Mouse (Mus musculus) neural tube, embryonic 15.5 days (tissue): ENCODE measurements at regions not wholly inside any gene's neighbourhood (a gene's known extent, or its start where the extent isn't known, plus 50 kb on each side); places are given as distances from the start of the nearest gene placed in this dataset.

Experiments used
- ATAC-seq: fragments of 200-750 bp; cut with Nextera tagmentation; 2 replicates; pipeline ENCODE4 v1.8.0; 2017; ENCODE audit warnings: mild to moderate bottlenecking, moderate TSS enrichment, moderate library complexity; ENCODE audit not compliant: low FRiP score
- H3K27ac ChIP-seq: fragments of 300-500 bp; sonication (generic); replicated peaks from 2 replicates; pipeline ENCODE4 v1.5.1; 2015; ENCODE audit warnings: mild to moderate bottlenecking, inconsistent platforms
- H3K27me3 ChIP-seq: fragments of 300-500 bp; sonication (generic); replicated peaks from 2 replicates; pipeline ENCODE4 v1.6.1; 2015; ENCODE audit warnings: inconsistent platforms
- H3K36me3 ChIP-seq: fragments of 300-500 bp; sonication (generic); 2 replicates; pipeline ENCODE4 v1.6.1; 2015; ENCODE audit warnings: inconsistent platforms
- H3K4me1 ChIP-seq: fragments of 300-500 bp; sonication (generic); 2 replicates; pipeline ENCODE4 v1.6.1; 2015; ENCODE audit warnings: inconsistent platforms
- H3K4me2 ChIP-seq: fragments of 300-500 bp; sonication (generic); 2 replicates; pipeline ENCODE4 v1.6.1; 2015; ENCODE audit warnings: inconsistent platforms, mild to moderate bottlenecking, moderate library complexity
- H3K4me3 ChIP-seq: fragments of 300-500 bp; sonication (generic); replicated peaks from 2 replicates; pipeline ENCODE4 v1.5.1; 2015; ENCODE audit warnings: mild to moderate bottlenecking, inconsistent platforms
- H3K9ac ChIP-seq: fragments of 300-500 bp; sonication (generic); replicated peaks from 2 replicates; pipeline ENCODE4 v1.6.1; 2015; ENCODE audit warnings: mild to moderate bottlenecking, inconsistent platforms
- H3K9me3 ChIP-seq: fragments of 300-500 bp; sonication (generic); replicated peaks from 2 replicates; pipeline ENCODE4 v1.6.1; 2016; ENCODE audit warnings: inconsistent platforms
- WGBS: fragments of 180-500 bp; shearing (Covaris S2); methylation state at CpG from one replicate; pipeline ENCODE4 v1.1.7; 2015; ENCODE audit warnings: mixed read lengths; 5-methylcytosine and 5-hydroxymethylcytosine counted together

DNA sequence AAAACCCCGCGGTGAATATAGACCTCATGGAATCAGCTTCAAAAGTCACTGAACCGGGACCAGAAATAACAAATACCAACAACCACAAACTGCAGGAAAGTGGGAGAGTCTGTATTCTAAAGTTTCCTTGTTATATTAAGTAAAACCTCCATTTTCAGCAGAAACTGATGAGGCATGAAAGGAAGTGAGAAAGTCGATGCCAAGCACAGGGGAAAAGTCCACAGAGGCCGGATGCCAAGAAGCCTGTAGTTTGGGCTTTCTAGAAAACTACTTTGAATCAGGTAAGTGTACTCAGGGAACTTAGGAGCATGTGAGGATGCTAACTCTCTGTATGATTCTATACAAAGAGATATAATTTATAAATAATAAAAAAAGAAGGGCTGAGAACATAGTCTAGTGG, 154.8 kb downstream of the Kcnrg start:
- no peaks in the 10 kb centered on the region for H3K9me3 ChIP-seq
- H3K4me2 ChIP-seq, result no peak overlapping the region
- 84% methylated on average over 5 of the region's 5 CpGs for WGBS
- H3K9ac ChIP-seq, result no peak overlapping the region
- no peaks in the 10 kb centered on the region for H3K27me3 ChIP-seq
- no peak for ATAC-seq
- H3K4me3 ChIP-seq, result no peak overlapping the region
- peaks cover 6% of the 10 kb centered on the region for H3K4me1 ChIP-seq
- H3K27ac ChIP-seq, result no peak overlapping the region
- no peaks in the 10 kb centered on the region for H3K36me3 ChIP-seq

DNA sequence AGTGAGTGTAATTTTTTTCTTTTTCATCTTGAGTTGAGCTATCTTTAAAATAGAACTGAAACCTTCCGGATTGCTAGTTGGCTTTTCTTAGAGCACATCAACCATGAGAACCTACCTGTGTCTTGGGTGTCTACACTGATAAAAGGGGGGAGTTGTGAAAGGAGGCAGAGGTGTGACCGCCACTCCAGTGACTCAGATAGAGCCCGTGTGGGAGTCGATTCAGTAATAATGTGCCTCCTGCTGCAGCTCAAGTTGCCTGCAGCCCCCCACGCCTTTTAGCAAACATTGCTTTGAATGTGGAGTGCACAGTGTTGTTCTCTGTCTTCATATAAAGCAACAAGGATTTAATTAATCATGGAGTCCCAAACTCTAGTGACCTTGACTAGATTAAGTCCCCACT, 162.6 kb downstream of the Kcnrg start:
- no peak overlapping the region for H3K27ac ChIP-seq
- peaks cover 9% of the 10 kb centered on the region for H3K4me1 ChIP-seq
- 73% methylated on average over 5 of the region's 5 CpGs for WGBS
- no peaks in the 10 kb centered on the region for H3K9me3 ChIP-seq
- H3K36me3 ChIP-seq, result no peaks in the 10 kb centered on the region
- no peak overlapping the region for H3K9ac ChIP-seq
- no peak for ATAC-seq
- no peak overlapping the region for H3K4me3 ChIP-seq
- no peaks in the 10 kb centered on the region for H3K27me3 ChIP-seq
- no peak overlapping the region for H3K4me2 ChIP-seq

DNA sequence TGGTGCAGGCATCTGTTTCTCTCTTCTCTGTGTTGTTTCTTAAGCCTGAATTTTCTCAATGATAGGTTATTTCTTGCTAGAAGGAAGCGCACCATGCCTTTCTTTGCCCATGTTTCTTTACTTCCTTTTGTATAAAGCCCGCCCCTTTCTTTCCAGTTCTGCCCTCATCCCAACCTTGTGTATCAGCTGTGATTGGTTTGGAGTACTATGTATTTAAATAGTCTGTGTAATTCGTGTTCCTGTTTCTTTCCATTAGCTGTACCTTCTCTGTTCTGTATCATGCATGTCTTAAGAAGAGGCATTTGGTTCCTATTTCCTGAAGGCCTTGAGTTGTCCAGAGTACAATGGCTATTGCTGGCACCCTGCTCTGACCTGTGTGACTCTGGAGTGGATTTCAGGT, 166.9 kb downstream of the Kcnrg start:
- 88% methylated on average over 3 of the region's 3 CpGs for WGBS
- H3K9ac ChIP-seq, result no peak overlapping the region
- H3K4me1 ChIP-seq, result no peaks in the 10 kb centered on the region
- ATAC-seq, result no peak
- H3K36me3 ChIP-seq, result no peaks in the 10 kb centered on the region
- H3K9me3 ChIP-seq, result no peaks in the 10 kb centered on the region
- H3K27ac ChIP-seq, result no peak overlapping the region
- no peak overlapping the region for H3K4me2 ChIP-seq
- no peaks in the 10 kb centered on the region for H3K27me3 ChIP-seq
- no peak overlapping the region for H3K4me3 ChIP-seq

DNA sequence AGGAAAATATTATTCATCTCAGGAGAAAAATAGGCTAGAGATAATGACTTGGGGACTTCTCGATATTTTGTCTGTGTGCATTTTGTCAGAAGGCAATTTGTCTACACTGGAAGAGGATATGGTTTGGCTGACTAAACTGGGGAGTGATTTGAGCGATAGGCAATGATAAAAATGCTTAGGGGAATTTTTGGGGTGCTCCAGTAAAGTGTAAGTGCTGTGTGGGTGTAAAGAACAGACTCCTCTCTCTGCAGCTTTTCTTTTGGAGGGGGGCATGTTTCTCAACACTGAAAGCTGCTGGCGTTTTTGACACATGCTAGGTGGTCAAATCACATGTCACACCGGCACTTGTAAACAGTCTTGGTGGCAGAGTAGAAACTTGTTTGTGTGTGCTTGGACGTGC, 171.4 kb downstream of the Kcnrg start:
- Histone ChIP-seq H3K4me1 (no peaks in the 10 kb centered on the region), H3K36me3 (no peaks in the 10 kb centered on the region), H3K4me2 (no peak overlapping the region), H3K27me3 (no peaks in the 10 kb centered on the region), H3K4me3 (no peak overlapping the region), H3K9me3 (no peaks in the 10 kb centered on the region), H3K27ac (no peak overlapping the region), H3K9ac (no peak overlapping the region)
- WGBS, result 86% methylated on average over 5 of the region's 5 CpGs
- no peak for ATAC-seq

DNA sequence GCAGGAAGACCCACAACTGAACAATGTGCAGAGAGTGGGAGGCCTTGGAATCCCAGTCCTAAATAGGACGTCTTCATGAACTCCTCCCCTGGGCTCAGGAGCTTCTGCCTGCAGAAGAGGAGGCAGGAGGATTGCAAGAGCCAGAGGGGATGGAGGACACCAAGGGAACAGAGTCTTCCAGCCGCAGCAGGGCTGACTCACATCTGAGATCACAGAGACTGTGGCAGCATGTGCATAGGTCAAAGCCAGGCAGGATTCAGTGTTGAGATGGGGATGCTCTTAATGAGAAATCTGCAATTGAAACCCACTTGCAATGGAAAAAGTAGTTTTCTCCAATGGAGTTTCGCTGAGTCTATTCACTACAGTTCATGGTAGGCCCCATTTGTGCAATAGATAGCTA, 175.9 kb downstream of the Kcnrg start:
- Histone ChIP-seq H3K4me2 (no peak overlapping the region), H3K9me3 (no peaks in the 10 kb centered on the region), H3K4me1 (no peaks in the 10 kb centered on the region), H3K4me3 (no peak overlapping the region), H3K36me3 (no peaks in the 10 kb centered on the region), H3K9ac (no peak overlapping the region), H3K27ac (no peak overlapping the region), H3K27me3 (no peaks in the 10 kb centered on the region)
- 90% methylated on average over 3 of the region's 3 CpGs for WGBS
- ATAC-seq, result no peak

DNA sequence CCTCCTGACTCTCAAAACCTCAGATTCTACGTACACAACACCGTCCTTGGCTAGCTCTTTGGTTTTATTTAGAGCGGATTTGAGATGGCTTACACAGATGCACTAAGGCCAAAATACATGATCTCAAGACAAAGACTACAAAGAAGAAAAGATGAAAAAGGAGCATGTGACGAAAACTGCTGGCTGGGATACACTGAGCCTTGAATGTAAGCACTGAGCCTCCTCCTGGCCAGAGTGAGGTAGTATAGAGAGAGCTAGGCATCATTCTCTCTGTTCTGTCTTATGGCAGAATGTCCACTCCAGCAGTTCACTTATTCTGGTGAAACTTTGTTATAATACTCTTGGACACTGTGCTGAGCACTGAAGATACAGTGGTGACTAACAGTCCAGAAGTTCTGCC, 177.4 kb downstream of the Kcnrg start:
- Histone ChIP-seq H3K36me3 (no peaks in the 10 kb centered on the region), H3K9ac (no peak overlapping the region), H3K9me3 (no peaks in the 10 kb centered on the region), H3K4me1 (no peaks in the 10 kb centered on the region), H3K4me2 (no peak overlapping the region), H3K4me3 (no peak overlapping the region), H3K27ac (no peak overlapping the region), H3K27me3 (no peaks in the 10 kb centered on the region)
- 84% methylated on average over 4 of the region's 4 CpGs for WGBS
- no peak for ATAC-seq

DNA sequence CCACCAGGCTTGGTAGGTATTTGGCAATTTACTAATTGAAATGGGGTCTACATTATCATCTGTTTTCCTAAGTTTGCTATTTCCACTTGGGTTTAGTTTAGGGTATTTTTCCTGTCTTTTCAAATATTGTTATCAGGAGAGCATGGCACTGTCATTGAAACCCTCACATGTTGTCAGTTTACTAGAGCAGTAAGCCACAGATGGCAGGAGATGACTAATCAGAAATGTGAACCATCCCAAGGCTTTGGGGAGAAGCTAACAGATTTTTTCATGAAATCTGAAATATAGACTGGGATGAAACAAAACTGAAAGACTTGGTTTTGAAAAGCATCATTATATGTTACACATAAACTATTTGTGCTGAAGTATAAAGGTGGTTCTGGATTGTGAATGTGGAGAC, 178.8 kb downstream of the Kcnrg start:
- no peaks in the 10 kb centered on the region for H3K9me3 ChIP-seq
- no peak for ATAC-seq
- H3K4me3 ChIP-seq, result no peak overlapping the region
- no peak overlapping the region for H3K4me2 ChIP-seq
- no peak overlapping the region for H3K9ac ChIP-seq
- H3K27me3 ChIP-seq, result no peaks in the 10 kb centered on the region
- no peaks in the 10 kb centered on the region for H3K36me3 ChIP-seq
- no peaks in the 10 kb centered on the region for H3K4me1 ChIP-seq
- no peak overlapping the region for H3K27ac ChIP-seq

DNA sequence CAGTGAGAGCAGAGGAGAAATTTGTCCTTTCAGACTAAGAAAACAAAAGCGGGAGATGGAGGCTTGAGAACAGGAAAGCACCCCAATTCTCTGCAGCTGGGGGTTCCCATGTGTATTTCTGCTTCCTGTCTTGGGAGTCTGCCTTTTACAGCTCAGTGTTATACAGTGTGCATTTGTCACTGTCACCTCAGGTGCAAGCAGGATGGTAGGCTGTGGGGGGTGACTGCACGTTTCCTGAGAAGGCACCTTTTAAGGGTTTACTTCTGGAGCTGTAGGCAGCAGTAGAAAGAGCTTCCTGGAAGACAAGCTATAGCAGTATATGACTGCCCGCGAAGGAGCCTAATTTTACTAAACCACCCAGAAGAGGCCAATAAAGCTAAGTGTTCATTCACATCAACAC, 180.5 kb downstream of the Kcnrg start:
- WGBS, result 71% methylated on average over 4 of the region's 4 CpGs
- ATAC-seq, result no peak
- Histone ChIP-seq H3K36me3 (no peaks in the 10 kb centered on the region), H3K27ac (no peak overlapping the region), H3K4me2 (no peak overlapping the region), H3K27me3 (no peaks in the 10 kb centered on the region), H3K4me3 (no peak overlapping the region), H3K9ac (no peak overlapping the region), H3K9me3 (no peaks in the 10 kb centered on the region), H3K4me1 (no peaks in the 10 kb centered on the region)

DNA sequence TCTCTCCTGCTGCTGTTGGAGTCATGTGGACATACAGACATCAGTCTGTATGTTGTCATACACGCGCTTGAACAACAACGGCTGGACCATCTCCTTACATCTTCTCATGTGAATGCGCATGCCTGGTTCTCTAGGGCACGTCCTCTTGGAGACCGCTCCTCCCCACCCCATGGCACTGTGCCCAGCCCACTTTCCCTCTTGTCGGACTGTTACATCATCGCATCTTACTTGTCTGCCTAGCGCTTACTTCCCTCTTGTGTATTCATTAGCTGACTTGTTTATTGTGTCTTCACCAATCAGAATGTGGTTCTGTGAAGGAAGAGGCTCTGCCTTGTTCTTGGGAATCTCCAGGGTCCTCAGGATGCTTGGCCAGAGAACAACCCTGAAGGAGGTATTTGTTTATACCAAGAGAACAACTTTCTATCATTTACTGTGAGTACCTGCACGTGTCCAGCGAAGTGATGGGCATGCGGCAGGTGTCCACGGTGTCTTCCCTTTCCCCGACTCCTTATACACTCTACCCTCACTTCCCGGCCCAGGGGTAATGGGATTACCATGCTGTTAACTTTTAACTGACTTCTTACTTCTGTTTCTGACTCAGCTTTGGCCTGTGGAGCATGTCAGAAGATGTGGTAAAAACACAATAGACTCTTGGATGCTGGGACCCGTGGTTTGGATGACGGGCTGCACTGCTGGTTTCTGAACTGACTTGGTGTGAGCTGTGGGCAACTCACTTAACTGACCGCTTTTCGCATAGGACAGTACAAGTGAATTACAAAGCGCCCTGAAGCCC, 181.9 kb downstream of the Kcnrg start:
- no peak for ATAC-seq
- WGBS, result 81% methylated on average over 20 of the region's 20 CpGs
- H3K4me2 ChIP-seq, result no peak overlapping the region

DNA sequence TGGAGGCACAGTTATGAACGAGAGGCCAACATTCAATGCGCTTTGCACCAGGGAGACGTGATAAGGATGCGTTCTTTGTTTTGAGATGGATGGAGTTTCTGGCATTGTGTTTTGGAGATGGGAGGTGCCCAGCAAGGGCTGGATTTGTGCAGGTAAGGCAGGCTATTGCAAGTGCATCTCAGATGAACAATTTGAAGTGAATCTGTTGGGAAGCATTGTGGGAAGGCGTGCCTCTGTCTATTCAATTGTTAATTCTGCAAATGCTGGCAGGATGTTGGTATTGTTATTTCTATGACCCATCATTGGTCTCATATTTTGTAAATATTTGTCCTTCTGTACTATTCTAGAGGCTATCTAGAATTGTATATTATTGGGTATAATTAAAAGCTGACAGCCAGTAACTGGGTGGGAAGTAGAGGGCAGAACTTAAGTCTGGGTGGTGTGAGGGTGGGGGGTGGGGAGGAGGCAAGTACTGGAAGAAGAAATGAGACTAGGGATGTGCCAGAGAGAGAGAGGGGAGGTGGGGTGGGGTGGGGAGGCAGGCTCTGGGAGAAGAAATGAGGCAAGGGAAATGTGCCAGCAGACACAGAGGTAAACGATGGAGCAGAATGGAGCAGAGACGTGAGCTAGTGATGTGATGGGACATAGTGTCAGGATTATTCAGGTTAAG, 188.9 kb downstream of the Kcnrg start:
- no peak overlapping the region for H3K4me2 ChIP-seq
- no peak overlapping the region for H3K27ac ChIP-seq
- H3K9me3 ChIP-seq, result no peaks in the 10 kb centered on the region
- no peak overlapping the region for H3K9ac ChIP-seq
- no peak for ATAC-seq
- no peaks in the 10 kb centered on the region for H3K36me3 ChIP-seq
- H3K27me3 ChIP-seq, result no peaks in the 10 kb centered on the region
- no peak overlapping the region for H3K4me3 ChIP-seq
- WGBS, result 89% methylated on average over 7 of the region's 7 CpGs
- no peaks in the 10 kb centered on the region for H3K4me1 ChIP-seq

More for the DNA sequence above, 181.9 kb downstream of the Kcnrg start:
- no peaks in the 10 kb centered on the region for H3K36me3 ChIP-seq
- no peaks in the 10 kb centered on the region for H3K27me3 ChIP-seq
- H3K27ac ChIP-seq, result no peak overlapping the region
- H3K9ac ChIP-seq, result no peak overlapping the region
- no peaks in the 10 kb centered on the region for H3K9me3 ChIP-seq
- no peaks in the 10 kb centered on the region for H3K4me1 ChIP-seq
- no peak overlapping the region for H3K4me3 ChIP-seq

DNA sequence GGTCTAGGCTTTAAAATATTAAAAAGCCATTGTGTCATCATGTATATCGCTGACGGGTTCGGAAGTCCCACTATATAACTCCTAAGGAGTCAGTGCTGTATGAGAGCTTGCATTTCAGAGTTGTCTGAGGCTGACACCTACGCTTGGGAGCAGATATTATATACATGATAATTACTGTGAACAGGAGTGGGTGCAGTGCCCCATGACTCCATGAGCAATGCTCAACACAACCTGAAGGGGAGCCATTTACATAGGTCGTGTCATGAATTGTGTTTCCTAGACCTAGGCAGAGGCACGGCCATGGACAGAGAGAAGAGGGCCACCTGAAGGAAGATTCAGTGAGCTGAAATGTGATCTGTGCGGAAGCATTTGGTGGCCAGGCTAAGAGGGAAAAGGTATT, 189.4 kb downstream of the Kcnrg start:
- ATAC-seq, result no peak
- Histone ChIP-seq H3K9ac (no peak overlapping the region), H3K27ac (no peak overlapping the region), H3K4me3 (no peak overlapping the region), H3K27me3 (no peaks in the 10 kb centered on the region), H3K36me3 (no peaks in the 10 kb centered on the region), H3K4me1 (no peaks in the 10 kb centered on the region), H3K4me2 (no peak overlapping the region), H3K9me3 (no peaks in the 10 kb centered on the region)
- 96% methylated on average over 7 of the region's 7 CpGs for WGBS

DNA sequence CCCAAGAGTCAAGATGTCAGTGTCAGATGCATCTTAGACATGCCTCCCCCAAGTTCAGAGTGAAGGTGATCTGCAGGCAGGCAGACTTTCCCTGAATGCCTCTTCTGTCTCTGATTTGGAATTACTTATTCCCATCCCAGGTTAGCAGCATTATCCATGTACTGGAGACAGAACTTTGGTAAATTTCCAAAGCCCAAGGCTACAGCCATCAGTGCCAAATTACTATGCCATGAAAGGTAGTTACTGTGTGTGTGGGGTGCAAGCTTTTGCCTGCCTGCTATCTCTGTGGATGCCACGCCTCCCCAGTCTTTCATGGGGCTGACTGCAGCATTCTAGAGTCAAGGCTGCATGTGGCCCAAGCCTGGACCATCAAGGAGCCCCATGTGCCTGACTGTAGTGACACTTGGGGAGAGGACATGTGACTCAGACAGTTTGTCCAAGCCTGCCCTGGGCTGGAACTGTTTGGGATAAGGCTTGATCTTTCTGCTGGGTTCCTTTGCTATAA, 196.2 kb downstream of the Kcnrg start:
- 71% methylated on average over 1 of the region's 1 CpGs for WGBS
- no peak overlapping the region for H3K4me2 ChIP-seq
- no peaks in the 10 kb centered on the region for H3K4me1 ChIP-seq

More for the DNA sequence above, 196.2 kb downstream of the Kcnrg start:
- no peak for ATAC-seq
- H3K4me3 ChIP-seq, result no peak overlapping the region
- no peak overlapping the region for H3K27ac ChIP-seq
- H3K27me3 ChIP-seq, result no peaks in the 10 kb centered on the region
- H3K9ac ChIP-seq, result no peak overlapping the region
- no peaks in the 10 kb centered on the region for H3K36me3 ChIP-seq
- no peaks in the 10 kb centered on the region for H3K9me3 ChIP-seq
